Mouse (Mus musculus) granulocyte monocyte progenitor cell, adult 5-6 weeks (primary cell): ENCODE results near the gene Stum. TPM values are rescaled to one million over a fixed set of nuclear protein-coding genes. Genes with fewer than 3 reads are reported as not detected.
"Not testable (repeated sequence)": the region's sequence is repeated elsewhere in the genome, so short reads cannot be mapped to it uniquely, and the experiment has no call there.

Source experiments
- ATAC-seq: replicated peaks from 2 replicates; pipeline ENCODE4 v1.8.0; 2016; ENCODE audit warnings: mild to moderate bottlenecking, moderate TSS enrichment, inconsistent platforms; ENCODE audit not compliant: poor library complexity, severe bottlenecking
- total RNA-seq, 2 experiments: library from RNA; stranded (forward) in 1 of 2; stranded (reverse) in 1 of 2; fragments of 200-712, 200-1000 nt in 1 of 2; fragments of >200 nt in 1 of 2; fragmentation: Nextera tagmentation in 1 of 2; gene quantifications; 2 replicates each; pipeline ENCODE4 v1.2.3; 2014 to 2017

Stum gene
- total RNA-seq, 2 experiments from 2014 or later, result not detected

- ATAC-seq, result no peak
Measured at GRCm38 (mm10) chr1:180390746-180391574, 92.3 kb downstream of the Stum start.

- ATAC-seq, result no peak
Measured at GRCm38 (mm10) chr1:180390321-180390731, 93.0 kb downstream of the Stum start.

GRCm38 (mm10) chr1:180389213-180389760 lies 94.0 kb downstream of the Stum start:
- ATAC-seq, result not testable (repeated sequence)

GRCm38 (mm10) chr1:180388481-180388880 lies 94.8 kb downstream of the Stum start:
- no peak for ATAC-seq

- ATAC-seq, result no peak
Measured at GRCm38 (mm10) chr1:180387750-180388480, 95.4 kb downstream of the Stum start.

GRCm38 (mm10) chr1:180386951-180387749 lies 96.2 kb downstream of the Stum start:
- ATAC-seq, result peak; percentile 96

- ATAC-seq, result no peak
Measured at GRCm38 (mm10) chr1:180385308-180385707, 98.0 kb downstream of the Stum start.

GRCm38 (mm10) chr1:180384486-180384885 lies 98.8 kb downstream of the Stum start:
- no peak for ATAC-seq

GRCm38 (mm10) chr1:180383884-180384283 lies 99.4 kb downstream of the Stum start:
- ATAC-seq, result no peak

Other genes with a start within 250 kb of the Stum start
- 25.5 and 27.9 TPM in 2 replicates for gene Psen2, start 220.1 kb downstream of the Stum start, total RNA-seq (2014; fragmentation: Nextera tagmentation)
- gene Psen2, start 220.1 kb downstream of the Stum start, total RNA-seq (2017), result 19.6 and 24.5 TPM in 2 replicates
- 18.7 and 19.6 TPM in 2 replicates for gene Itpkb, start 153.0 kb downstream of the Stum start, total RNA-seq (2014; fragmentation: Nextera tagmentation)
- gene Itpkb, start 153.0 kb downstream of the Stum start, total RNA-seq (2017), result 9.6 and 13.3 TPM in 2 replicates
- 120 and 129 TPM in 2 replicates for gene Parp1, start 85.4 kb upstream of the Stum start, total RNA-seq (2014; fragmentation: Nextera tagmentation)
- 173 and 204 TPM in 2 replicates for gene Parp1, start 85.4 kb upstream of the Stum start, total RNA-seq (2017)
- gene Lin9, start 157.6 kb upstream of the Stum start, total RNA-seq (2014; fragmentation: Nextera tagmentation), result 21.2 and 30.4 TPM in 2 replicates
- gene Lin9, start 157.6 kb upstream of the Stum start, total RNA-seq (2017), result 28.7 and 39.6 TPM in 2 replicates
- not detected in 2 replicates for gene Mixl1, start 213.5 kb upstream of the Stum start, total RNA-seq (2014; fragmentation: Nextera tagmentation)
- not detected in 2 replicates for gene Mixl1, start 213.5 kb upstream of the Stum start, total RNA-seq (2017)
- 23.5 and 26.5 TPM in 2 replicates for gene Acbd3, start 242.5 kb upstream of the Stum start, total RNA-seq (2014; fragmentation: Nextera tagmentation)
- gene Acbd3, start 242.5 kb upstream of the Stum start, total RNA-seq (2017), result 40.6 and 44.6 TPM in 2 replicates